Mouse (Mus musculus) forebrain, embryonic 12.5 days (tissue): Measurements from ENCODE around the gene Grk6. TPM values are rescaled to one million over a fixed set of nuclear protein-coding genes. Genes with fewer than 3 reads are reported as not detected.
"Not testable (repeated sequence)": the region's sequence is repeated elsewhere in the genome, so short reads cannot be mapped to it uniquely, and the experiment has no call there.

Experiments used
- ATAC-seq: fragments of 200-750 bp; cut with Nextera tagmentation; 2 replicates; pipeline ENCODE4 v1.8.0; 2017; ENCODE audit warnings: moderate TSS enrichment; ENCODE audit not compliant: low FRiP score
- H3K27ac ChIP-seq: fragments of 300-500 bp; sonication (generic); 2 replicates; pipeline ENCODE4 v1.5.1; 2016; ENCODE audit warnings: mild to moderate bottlenecking
- H3K27me3 ChIP-seq: fragments of 300-500 bp; sonication (generic); 2 replicates; pipeline ENCODE4 v1.6.1; 2016; ENCODE audit warnings: mild to moderate bottlenecking
- H3K36me3 ChIP-seq: fragments of 300-500 bp; sonication (generic); replicated peaks from 2 replicates; pipeline ENCODE4 v1.6.1; 2016; ENCODE audit warnings: mild to moderate bottlenecking
- H3K4me1 ChIP-seq: fragments of 300-500 bp; sonication (generic); 2 replicates; pipeline ENCODE4 v1.6.1; 2016
- H3K4me2 ChIP-seq: fragments of 300-500 bp; sonication (generic); 2 replicates; pipeline ENCODE4 v1.6.1; 2016; ENCODE audit warnings: mild to moderate bottlenecking, moderate library complexity
- H3K4me3 ChIP-seq: fragments of 300-500 bp; sonication (generic); replicated peaks from 2 replicates; pipeline ENCODE4 v1.5.1; 2016; ENCODE audit warnings: mild to moderate bottlenecking
- H3K9ac ChIP-seq: fragments of 300-500 bp; sonication (generic); 2 replicates; pipeline ENCODE4 v1.6.1; 2016; ENCODE audit warnings: mild to moderate bottlenecking
- H3K9me3 ChIP-seq: fragments of 300-500 bp; sonication (generic); 2 replicates; pipeline ENCODE4 v1.6.1; 2016
- WGBS: fragments of 180-500 bp; shearing (Covaris S2); methylation state at CpG from one replicate; pipeline ENCODE4 v1.1.7; 2016; 5-methylcytosine and 5-hydroxymethylcytosine counted together
- polyA plus RNA-seq: library from polyadenylated mRNA; unstranded; fragments of >200 nt; fragmentation: Nextera tagmentation; extraction: Ambion mirVana; gene quantifications from 2 replicates; pipeline ENCODE4 v1.2.1, GENCODE M21; 2016

The Grk6 gene
- polyA plus RNA-seq, 1 experiment from 2014 or later = 58.1 TPM

- Histone ChIP-seq H3K9me3 (no peaks in the 10 kb centered on the region), H3K27ac (no peak overlapping the region), H3K4me2 (no peak overlapping the region), H3K4me3 (no peak overlapping the region), H3K9ac (no peak overlapping the region), H3K27me3 (no peaks in the 10 kb centered on the region), H3K36me3 (no peaks in the 10 kb centered on the region), H3K4me1 (no peaks in the 10 kb centered on the region)
- WGBS = 81% methylated on average over 10 of the region's 10 CpGs
- no peak for ATAC-seq
These were observed 12.8 kb upstream of the Grk6 start for GRCm38 (mm10) chr13:55431889-55432685.

DNA sequence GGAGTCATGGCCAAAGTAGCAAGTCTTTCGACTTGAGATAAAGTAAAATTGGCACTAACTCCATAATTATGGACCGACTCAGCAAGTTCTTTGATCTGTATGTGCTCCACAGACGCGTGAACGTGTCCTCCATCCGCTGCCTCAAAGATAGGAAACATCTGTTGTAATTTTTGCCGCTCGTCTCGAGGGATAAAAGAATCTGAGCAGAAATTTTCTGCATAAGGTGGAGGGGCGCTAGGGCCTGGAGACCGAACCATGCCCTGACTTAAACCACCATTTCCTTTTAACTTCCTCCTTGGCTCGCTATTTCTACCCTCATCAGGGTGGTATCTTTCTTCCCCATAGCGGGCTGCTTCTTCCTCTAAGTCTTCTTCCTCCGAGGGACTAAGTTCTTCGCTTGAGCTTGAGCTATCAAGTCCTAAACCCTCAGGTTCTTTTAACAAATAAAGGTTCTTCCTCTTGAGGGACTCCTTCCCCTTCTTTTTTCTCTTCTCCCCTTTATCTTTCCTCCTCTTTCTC, 7.7 kb upstream of the Grk6 start:
- H3K4me3 ChIP-seq, H3K4me2 ChIP-seq, H3K4me1 ChIP-seq, ATAC-seq, H3K9ac ChIP-seq, H3K27me3 ChIP-seq, H3K9me3 ChIP-seq, H3K27ac ChIP-seq, H3K36me3 ChIP-seq: not testable (repeated sequence)
- WGBS = 86% methylated on average over 15 of the region's 15 CpGs

DNA sequence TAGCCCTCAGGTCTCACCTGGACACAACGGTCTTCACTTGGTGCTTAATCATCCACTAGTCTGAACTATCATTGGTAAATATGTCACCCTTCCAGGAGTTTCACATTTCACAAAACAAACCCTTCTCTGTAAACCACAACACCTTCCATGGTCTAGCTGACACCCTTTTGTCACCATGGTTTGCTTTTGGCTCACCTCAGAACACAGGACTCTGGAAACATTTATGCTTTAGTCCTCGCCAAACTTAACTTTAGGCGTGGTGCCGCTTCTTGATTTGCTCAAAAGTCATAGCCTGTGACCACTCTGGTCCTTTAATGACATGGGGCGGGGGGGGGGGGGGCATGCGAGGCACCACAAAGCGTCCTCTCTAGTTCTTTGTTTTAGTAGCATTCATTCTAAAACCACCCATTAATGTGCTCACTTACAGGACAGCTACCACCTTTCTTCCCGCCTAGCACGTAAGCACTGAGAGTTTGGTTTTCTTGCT, 1.0 kb upstream of the Grk6 start:
- Histone ChIP-seq H3K4me2 (peak overlapping the region; percentile 66), H3K9ac (peak overlapping the region; percentile 61), H3K4me3 (peak overlapping the region; percentile 80), H3K4me1 (peaks cover 28% of the 10 kb centered on the region), H3K27me3 (no peaks in the 10 kb centered on the region), H3K36me3 (0 out of 2 replicates have a peak, but pooled peaks cover under 1% of the 10 kb centered on the region), H3K27ac (no peak overlapping the region; the same call in 1 of the 2 replicates), H3K9me3 (no peaks in the 10 kb centered on the region)
- ATAC-seq = no peak
- 40% methylated on average over 9 of the region's 9 CpGs for WGBS

- peaks cover 6% of the 10 kb centered on the region; the same call in 1 of the 2 replicates for H3K36me3 ChIP-seq
- H3K9ac ChIP-seq = peak overlapping the region; percentile 61
- peak; percentile 70 for ATAC-seq
- peak overlapping the region; percentile 66 for H3K4me2 ChIP-seq
- peaks cover 28% of the 10 kb centered on the region for H3K4me1 ChIP-seq
- peak overlapping the region; percentile 94 for H3K27ac ChIP-seq
- under 1% methylated on average over 33 of the region's 33 CpGs for WGBS
- H3K9me3 ChIP-seq = no peaks in the 10 kb centered on the region
- no peaks in the 10 kb centered on the region for H3K27me3 ChIP-seq
- H3K4me3 ChIP-seq = peak overlapping the region; percentile 80
These were observed 461 bp upstream of the Grk6 start for GRCm38 (mm10) chr13:55444286-55444936.

GRCm38 (mm10) chr13:55445361-55446091, 654 bp downstream of the Grk6 start:
- Histone ChIP-seq H3K4me2 (peak overlapping the region; percentile 66), H3K4me1 (peaks cover 28% of the 10 kb centered on the region), H3K36me3 (peaks cover 17% of the 10 kb centered on the region), H3K9me3 (no peaks in the 10 kb centered on the region), H3K27me3 (no peaks in the 10 kb centered on the region), H3K27ac (peak overlapping the region; percentile 94), H3K4me3 (peak overlapping the region; percentile 80), H3K9ac (peak overlapping the region; percentile 96)
- WGBS = 2% methylated on average over 57 of the region's 66 CpGs
- ATAC-seq = no peak

GRCm38 (mm10) chr13:55446483-55447105, 1.7 kb downstream of the Grk6 start:
- Histone ChIP-seq H3K4me2 (peak overlapping the region; percentile 66), H3K9ac (peak overlapping the region; percentile 96), H3K36me3 (peaks cover 28% of the 10 kb centered on the region), H3K27me3 (no peaks in the 10 kb centered on the region), H3K4me3 (peak overlapping the region; percentile 80), H3K9me3 (no peaks in the 10 kb centered on the region), H3K27ac (no peak overlapping the region), H3K4me1 (peaks cover 28% of the 10 kb centered on the region)
- no peak for ATAC-seq
- 83% methylated on average over 6 of the region's 6 CpGs for WGBS

DNA sequence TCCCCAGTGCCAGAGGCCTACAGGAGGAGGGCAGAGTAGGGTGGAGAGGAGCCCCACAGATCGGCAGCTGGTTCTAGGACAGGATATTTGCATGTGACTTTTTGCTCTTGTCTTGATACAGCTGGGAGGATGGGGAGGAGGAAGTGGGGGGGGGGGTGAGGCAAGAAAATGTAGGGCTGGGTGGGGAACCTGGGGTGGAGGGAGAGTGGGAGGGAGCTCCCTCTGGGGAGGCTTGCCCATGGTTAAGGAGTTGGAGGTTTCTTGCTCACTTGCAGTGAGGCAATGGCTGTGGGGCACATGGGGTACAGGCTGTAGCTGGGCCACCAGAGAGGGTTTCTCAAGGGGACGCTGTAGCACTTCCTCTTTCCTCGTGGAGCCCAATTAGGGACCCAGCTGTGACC, 2.7 kb downstream of the Grk6 start:
- Histone ChIP-seq H3K9ac (no peak overlapping the region), H3K4me2 (no peak overlapping the region; the same call in 1 of the 2 replicates), H3K4me1 (peaks cover 28% of the 10 kb centered on the region), H3K27ac (no peak overlapping the region), H3K27me3 (no peaks in the 10 kb centered on the region), H3K9me3 (no peaks in the 10 kb centered on the region), H3K36me3 (peaks cover 38% of the 10 kb centered on the region), H3K4me3 (no peak overlapping the region)
- WGBS = 58% methylated on average over 3 of the region's 3 CpGs
- ATAC-seq = no peak

GRCm38 (mm10) chr13:55448131-55448530, 3.3 kb downstream of the Grk6 start:
- WGBS = 93% methylated on average over 5 of the region's 5 CpGs
- H3K9ac ChIP-seq = no peak overlapping the region
- H3K9me3 ChIP-seq = no peaks in the 10 kb centered on the region
- H3K27me3 ChIP-seq = no peaks in the 10 kb centered on the region
- no peak overlapping the region for H3K27ac ChIP-seq
- H3K4me3 ChIP-seq = no peak overlapping the region
- peaks cover 28% of the 10 kb centered on the region for H3K4me1 ChIP-seq
- H3K4me2 ChIP-seq = no peak overlapping the region
- peaks cover 43% of the 10 kb centered on the region for H3K36me3 ChIP-seq
- ATAC-seq = no peak

DNA sequence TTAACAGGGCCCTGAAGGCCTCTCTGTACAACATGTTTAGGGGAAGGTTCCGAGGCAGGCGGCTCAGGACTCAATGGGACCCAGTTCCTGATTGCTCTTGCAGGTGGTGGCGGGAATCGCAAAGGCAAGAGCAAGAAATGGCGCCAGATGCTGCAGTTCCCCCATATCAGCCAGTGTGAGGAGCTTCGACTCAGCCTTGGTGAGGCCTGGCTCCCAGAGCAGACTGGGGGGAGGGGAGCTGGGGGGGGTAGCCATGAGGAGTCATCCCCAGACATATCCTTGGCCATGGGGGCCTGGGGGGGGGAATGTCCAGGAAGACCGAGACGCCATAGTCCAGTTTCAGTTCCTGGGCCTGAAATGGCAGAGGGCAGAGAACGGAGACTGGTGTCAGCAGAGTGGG, 4.3 kb downstream of the Grk6 start:
- no peaks in the 10 kb centered on the region for H3K9me3 ChIP-seq
- no peak overlapping the region for H3K4me3 ChIP-seq
- no peak for ATAC-seq
- H3K36me3 ChIP-seq = peaks cover 53% of the 10 kb centered on the region
- no peak overlapping the region for H3K27ac ChIP-seq
- H3K27me3 ChIP-seq = no peaks in the 10 kb centered on the region
- 94% methylated on average over 9 of the region's 9 CpGs for WGBS
- H3K4me1 ChIP-seq = peaks cover 22% of the 10 kb centered on the region
- no peak overlapping the region for H3K4me2 ChIP-seq
- H3K9ac ChIP-seq = no peak overlapping the region

DNA sequence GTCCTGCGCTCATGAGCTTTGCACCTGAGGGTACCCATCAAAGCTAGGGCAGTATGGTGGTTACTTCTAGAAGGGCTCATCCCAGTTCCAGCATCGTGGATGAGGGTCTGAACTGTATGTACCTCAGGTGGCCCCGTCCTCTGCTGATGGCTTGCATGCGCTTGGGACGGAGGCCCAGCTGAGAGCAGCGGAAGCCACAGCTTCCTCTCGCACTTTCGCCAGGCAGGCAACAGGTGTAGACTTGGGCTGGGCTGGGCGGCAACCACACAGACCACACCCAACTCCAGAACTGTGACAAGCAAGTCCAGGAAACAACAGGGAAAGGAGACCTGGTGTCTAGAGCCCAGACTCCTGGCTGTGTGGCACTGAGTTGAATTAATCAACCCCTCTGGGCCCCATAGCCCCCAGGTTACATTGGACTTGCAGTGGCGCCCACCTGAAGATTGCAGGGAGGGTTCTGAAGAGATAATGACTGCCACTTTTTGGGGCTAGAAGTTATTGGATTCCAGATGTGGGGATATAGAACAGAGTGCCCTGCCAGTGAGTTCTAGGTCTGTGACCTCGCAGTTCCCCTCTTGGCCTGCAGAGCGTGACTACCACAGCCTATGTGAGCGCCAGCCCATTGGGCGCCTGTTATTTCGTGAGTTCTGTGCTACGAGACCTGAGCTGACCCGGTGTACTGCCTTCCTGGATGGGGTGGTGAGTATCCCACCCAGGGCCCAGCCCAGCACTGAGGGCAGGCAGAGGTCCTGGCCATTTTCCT, 5.0 kb downstream of the Grk6 start:
- Histone ChIP-seq H3K9me3 (no peaks in the 10 kb centered on the region), H3K4me1 (peaks cover 22% of the 10 kb centered on the region), H3K4me2 (no peak overlapping the region), H3K27me3 (no peaks in the 10 kb centered on the region), H3K4me3 (no peak overlapping the region), H3K9ac (no peak overlapping the region), H3K27ac (no peak overlapping the region), H3K36me3 (peaks cover 59% of the 10 kb centered on the region)
- WGBS = 91% methylated on average over 17 of the region's 17 CpGs
- no peak for ATAC-seq

DNA sequence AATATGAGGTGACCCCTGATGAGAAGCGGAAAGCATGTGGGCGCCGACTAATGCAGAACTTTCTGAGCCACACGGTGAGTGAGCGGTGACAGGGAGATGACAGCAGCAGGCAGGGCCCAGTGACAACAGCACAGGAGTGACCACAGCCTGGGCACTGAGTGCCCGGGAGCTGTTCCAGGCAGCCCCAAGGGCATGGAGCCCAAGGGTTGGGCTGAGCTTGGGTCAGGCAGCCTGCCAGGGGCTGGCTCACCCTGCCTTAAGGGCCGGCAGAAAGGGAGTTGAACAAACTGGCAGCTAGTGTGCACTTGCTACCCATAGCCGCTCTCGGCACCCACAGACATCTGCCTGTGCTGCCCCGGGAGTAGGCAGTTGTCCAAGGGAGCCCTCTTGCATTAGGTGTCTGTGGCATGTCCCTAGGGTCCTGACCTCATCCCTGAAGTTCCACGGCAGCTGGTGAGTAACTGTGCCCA, 5.7 kb downstream of the Grk6 start:
- Histone ChIP-seq H3K4me3 (no peak overlapping the region), H3K4me2 (no peak overlapping the region), H3K9me3 (no peaks in the 10 kb centered on the region), H3K4me1 (peaks cover 22% of the 10 kb centered on the region), H3K36me3 (peaks cover 66% of the 10 kb centered on the region), H3K27me3 (no peaks in the 10 kb centered on the region), H3K9ac (no peak overlapping the region), H3K27ac (no peak overlapping the region)
- 91% methylated on average over 11 of the region's 11 CpGs for WGBS
- no peak for ATAC-seq
